Mouse (Mus musculus) midbrain, embryonic 11.5 days (tissue): ENCODE data around the gene Prr7. TPM values are rescaled to one million over a fixed set of nuclear protein-coding genes. Genes with fewer than 3 reads are reported as not detected.

Experiments used
- ATAC-seq: fragments of 200-750 bp; cut with Nextera tagmentation; 2 replicates; pipeline ENCODE4 v1.8.0; 2017; ENCODE audit warnings: moderate TSS enrichment, moderate library complexity; ENCODE audit not compliant: low FRiP score
- DNase-seq: peaks from one replicate; pipeline ENCODE4 v3.0.0; 2015; ENCODE audit warnings: low spot score; ENCODE audit errors: missing footprints
- H3K27ac ChIP-seq: fragments of 300-500 bp; sonication (generic); 2 replicates; pipeline ENCODE4 v1.5.1; 2014; ENCODE audit warnings: low read depth, low read length
- H3K27me3 ChIP-seq: fragments of 300-500 bp; sonication (generic); 2 replicates; pipeline ENCODE4 v1.6.1; 2014; ENCODE audit warnings: mild to moderate bottlenecking, low read length, moderate library complexity, mixed read lengths; ENCODE audit not compliant: control insufficient read depth, insufficient read depth
- H3K36me3 ChIP-seq: fragments of 300-500 bp; sonication (generic); 2 replicates; pipeline ENCODE4 v1.6.1; 2014; ENCODE audit warnings: mild to moderate bottlenecking, low read length, moderate library complexity, mixed read lengths; ENCODE audit not compliant: control insufficient read depth, insufficient read depth
- H3K4me1 ChIP-seq: fragments of 300-500 bp; sonication (generic); 2 replicates; pipeline ENCODE4 v1.6.1; 2014; ENCODE audit warnings: low read length; ENCODE audit not compliant: control insufficient read depth, insufficient read depth
- H3K4me2 ChIP-seq: fragments of 300-500 bp; sonication (generic); 2 replicates; pipeline ENCODE4 v1.6.1; 2014; ENCODE audit warnings: mild to moderate bottlenecking, moderate library complexity
- H3K4me3 ChIP-seq: fragments of 300-500 bp; sonication (generic); 2 replicates; pipeline ENCODE4 v1.5.1; 2014; ENCODE audit warnings: low read depth, low read length
- H3K9ac ChIP-seq: fragments of 300-500 bp; sonication (generic); 2 replicates; pipeline ENCODE4 v1.6.1; 2014; ENCODE audit warnings: low read length
- H3K9me3 ChIP-seq: fragments of 300-500 bp; sonication (generic); 2 replicates; pipeline ENCODE4 v1.6.1; 2016; ENCODE audit warnings: low read length; ENCODE audit not compliant: control insufficient read depth
- WGBS: fragments of 180-500 bp; shearing (Covaris S2); extraction: QIAGEN DNeasy Blood & Tissue Kit; methylation state at CpG from one replicate; pipeline ENCODE4 v1.1.7; 2014; 5-methylcytosine and 5-hydroxymethylcytosine counted together
- polyA plus RNA-seq: library from polyadenylated mRNA; unstranded; fragments of >200 nt; fragmentation: Nextera tagmentation; extraction: Ambion mirVana; gene quantifications from 2 replicates; pipeline ENCODE4 v1.2.1, GENCODE M21; 2014

Gene Prr7
- polyA plus RNA-seq, 1 experiment from 2014 or later, result 3.0 TPM

DNA sequence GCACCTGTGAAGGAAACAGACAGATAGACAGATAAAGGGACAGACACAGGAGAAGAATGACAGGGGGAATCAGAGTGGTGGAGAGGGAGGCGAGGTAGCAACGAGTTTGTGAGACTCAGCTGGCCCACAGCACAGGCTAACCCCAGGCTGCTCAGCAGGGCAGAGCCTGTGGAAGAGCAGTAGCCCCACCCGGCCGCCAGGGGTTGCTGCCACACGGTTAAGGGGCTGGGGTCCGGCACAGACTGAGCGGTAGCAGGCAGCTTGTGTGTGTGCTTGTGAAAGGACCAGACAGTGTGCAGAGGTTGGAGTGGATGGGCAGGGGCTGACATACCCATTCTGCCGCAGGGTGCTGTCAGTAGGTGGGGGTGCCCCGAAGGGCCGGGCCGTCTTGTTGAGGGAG, 43.8 kb downstream of the Prr7 start:
- Histone ChIP-seq H3K27ac (no peak overlapping the region), H3K36me3 (peaks cover 16% of the 10 kb centered on the region), H3K4me2 (no peak overlapping the region), H3K27me3 (no peaks in the 10 kb centered on the region), H3K9ac (no peak overlapping the region), H3K4me3 (no peak overlapping the region), H3K9me3 (no peaks in the 10 kb centered on the region), H3K4me1 (peaks cover 25% of the 10 kb centered on the region)
- DNase-seq, result no peak
- 58% methylated on average over 11 of the region's 11 CpGs for WGBS
- no peak for ATAC-seq

DNA sequence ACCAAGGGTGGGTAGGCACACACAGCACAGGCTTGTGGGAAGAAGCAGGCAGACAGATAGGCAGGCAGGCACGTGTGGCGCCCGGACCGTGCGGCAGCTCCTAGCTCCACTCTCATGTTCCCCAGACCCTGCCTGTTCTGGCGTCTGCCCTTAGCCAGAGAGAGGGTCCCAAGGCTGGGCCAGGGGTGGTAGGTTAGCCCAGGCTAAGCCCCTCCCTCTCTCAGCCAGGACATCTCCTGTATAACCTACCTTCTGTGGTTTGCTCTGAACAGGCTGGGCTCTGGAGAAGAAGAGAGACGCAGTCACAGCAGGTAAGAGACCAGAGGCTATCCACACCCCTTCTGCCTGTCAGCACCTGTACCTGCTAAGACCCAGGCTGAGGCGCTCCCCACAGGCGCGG, 44.5 kb downstream of the Prr7 start:
- H3K27ac ChIP-seq, result no peak overlapping the region
- 93% methylated on average over 10 of the region's 10 CpGs for WGBS
- no peak overlapping the region for H3K4me3 ChIP-seq
- no peaks in the 10 kb centered on the region for H3K9me3 ChIP-seq
- no peak overlapping the region for H3K9ac ChIP-seq
- H3K36me3 ChIP-seq, result peaks cover 13% of the 10 kb centered on the region
- H3K27me3 ChIP-seq, result no peaks in the 10 kb centered on the region
- no peak overlapping the region for H3K4me2 ChIP-seq
- H3K4me1 ChIP-seq, result peaks cover 25% of the 10 kb centered on the region
- no peak for DNase-seq
- no peak for ATAC-seq

DNA sequence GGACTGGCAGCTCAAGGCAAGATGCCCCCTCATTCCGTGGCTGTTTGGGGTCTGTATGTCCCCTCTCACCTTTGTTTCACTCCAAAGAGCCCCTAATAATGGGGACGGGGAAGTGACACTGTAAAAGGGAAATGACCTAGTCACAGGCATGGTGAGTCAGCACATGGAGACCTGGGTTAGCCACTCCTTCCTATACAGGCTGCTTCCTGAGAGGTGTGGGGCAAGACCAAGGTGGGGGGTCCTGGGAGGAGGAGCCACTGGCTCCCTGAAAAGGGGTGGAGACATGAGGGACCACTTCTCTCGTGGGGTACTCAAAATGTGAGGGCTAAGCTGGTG, 46.2 kb downstream of the Prr7 start:
- peak; percentile 1; the same call in 1 of the 2 replicates for ATAC-seq
- H3K36me3 ChIP-seq, result peaks cover 9% of the 10 kb centered on the region
- peak overlapping the region; percentile 53; the same call in 1 of the 2 replicates for H3K27ac ChIP-seq
- H3K27me3 ChIP-seq, result no peaks in the 10 kb centered on the region
- WGBS, result 44% methylated on average over 3 of the region's 3 CpGs
- H3K9ac ChIP-seq, result peak overlapping the region; percentile 21; the same call in 1 of the 2 replicates
- H3K4me2 ChIP-seq, result peak overlapping the region; percentile 86
- no peaks in the 10 kb centered on the region for H3K9me3 ChIP-seq
- DNase-seq, result no peak
- peaks cover 27% of the 10 kb centered on the region for H3K4me1 ChIP-seq
- H3K4me3 ChIP-seq, result no peak overlapping the region

DNA sequence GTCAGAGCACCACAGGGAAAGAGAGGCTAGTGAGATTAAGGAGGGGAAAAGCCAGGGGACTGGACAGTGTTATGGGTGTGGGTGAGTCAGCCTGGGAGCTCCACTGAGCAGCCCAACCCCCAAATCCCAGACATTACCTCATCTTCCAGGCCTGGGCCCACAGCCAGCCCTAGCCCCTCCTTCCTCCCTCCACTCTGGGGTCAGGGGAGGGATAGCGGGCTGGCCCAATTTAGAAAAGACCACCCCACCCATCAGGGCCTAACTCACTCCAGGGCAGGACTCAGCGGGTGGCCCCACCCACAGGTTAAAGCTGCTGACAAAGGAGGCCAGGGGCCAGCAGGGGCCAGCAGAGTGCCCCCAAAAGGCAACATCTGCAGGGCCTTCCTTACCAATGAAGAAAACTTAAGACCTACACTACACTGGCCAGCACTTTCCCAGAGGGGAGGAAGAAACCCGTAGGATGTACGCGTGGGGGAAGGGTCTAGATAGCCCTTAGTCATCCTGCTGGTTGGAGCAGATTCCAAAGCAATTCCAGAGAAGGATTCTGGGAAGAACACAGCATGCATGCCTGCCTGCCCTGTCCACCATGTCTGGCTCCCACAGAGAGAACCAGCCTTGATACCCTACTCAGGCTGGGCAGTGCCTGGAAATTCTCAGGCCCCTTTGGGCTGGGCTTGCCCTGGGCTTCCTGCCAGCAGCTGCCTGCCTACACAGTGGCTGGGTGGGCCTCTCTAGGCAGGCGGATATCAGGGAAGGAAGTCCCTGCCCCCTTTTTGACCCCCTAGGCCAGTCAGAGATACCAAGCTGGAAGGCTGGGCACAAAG, 46.8 kb downstream of the Prr7 start:
- H3K36me3 ChIP-seq, result peaks cover 9% of the 10 kb centered on the region
- DNase-seq (peak; percentile 92), ATAC-seq (peak; percentile 59)
- H3K27ac ChIP-seq, result peak overlapping the region; percentile 53
- no peaks in the 10 kb centered on the region for H3K27me3 ChIP-seq
- H3K4me3 ChIP-seq, result no peak overlapping the region
- peak overlapping the region; percentile 29 for H3K9ac ChIP-seq
- 15% methylated on average over 6 of the region's 6 CpGs for WGBS
- peak overlapping the region; percentile 86 for H3K4me2 ChIP-seq
- H3K4me1 ChIP-seq, result peaks cover 27% of the 10 kb centered on the region
- no peaks in the 10 kb centered on the region for H3K9me3 ChIP-seq

DNA sequence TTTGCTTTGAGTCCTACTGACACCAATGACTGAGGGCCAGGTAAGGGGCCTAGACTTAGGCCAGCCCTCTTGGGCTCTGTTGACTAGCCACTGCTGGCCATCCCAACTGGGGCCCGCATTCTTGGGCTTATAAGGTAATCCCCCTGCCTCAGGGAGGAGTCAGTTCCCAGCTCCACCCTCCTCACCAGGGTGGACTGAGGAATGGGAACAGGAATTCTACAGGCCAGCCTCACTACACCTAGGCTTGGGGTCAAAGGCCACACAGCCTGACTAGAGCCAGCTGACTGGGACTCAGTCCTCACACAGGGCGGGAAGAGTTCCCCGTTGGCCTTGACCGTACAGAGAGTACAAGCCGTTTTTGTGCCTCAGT, 47.4 kb downstream of the Prr7 start:
- H3K4me2 ChIP-seq, result peak overlapping the region; percentile 86
- peaks cover 27% of the 10 kb centered on the region for H3K4me1 ChIP-seq
- no peaks in the 10 kb centered on the region for H3K9me3 ChIP-seq
- ATAC-seq (no peak), DNase-seq (peak; percentile 87)
- H3K4me3 ChIP-seq, result no peak overlapping the region
- H3K9ac ChIP-seq, result peak overlapping the region; percentile 29; the same call in 1 of the 2 replicates
- 30% methylated on average over 5 of the region's 5 CpGs for WGBS
- H3K27me3 ChIP-seq, result no peaks in the 10 kb centered on the region
- peak overlapping the region; percentile 53; the same call in 1 of the 2 replicates for H3K27ac ChIP-seq
- H3K36me3 ChIP-seq, result peaks cover 9% of the 10 kb centered on the region

DNA sequence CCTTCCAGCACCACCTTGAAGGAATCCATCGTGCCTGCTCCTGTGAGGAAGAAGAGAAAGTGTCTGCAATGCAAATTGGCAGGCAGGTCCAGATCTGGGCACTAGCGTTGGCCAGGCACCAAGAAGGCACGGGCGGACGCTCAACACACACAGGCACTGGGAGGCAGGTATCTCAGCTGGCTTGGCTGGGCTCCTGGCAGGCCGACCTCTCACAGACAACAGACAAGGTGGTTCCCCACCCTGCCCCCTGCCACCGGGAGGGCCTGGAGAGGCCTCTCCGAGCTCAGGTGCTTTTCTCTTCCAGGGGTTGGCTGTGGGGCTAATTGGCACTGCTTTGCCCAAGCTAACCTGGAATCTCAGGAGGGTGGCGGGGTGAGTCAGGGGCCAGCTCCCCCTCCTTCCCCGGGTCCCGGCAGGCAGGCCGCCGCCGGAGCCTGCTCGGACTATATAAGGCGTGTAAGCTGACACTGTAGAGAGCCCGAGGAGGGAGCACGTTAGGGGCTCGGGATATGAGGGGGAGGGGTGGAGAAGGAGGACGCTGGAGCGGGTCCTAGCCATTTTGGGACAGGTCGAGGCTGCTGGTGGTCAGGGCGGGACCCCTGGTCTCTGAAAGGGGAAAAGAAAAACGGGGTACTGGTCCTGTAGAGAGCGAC, 48.4 kb downstream of the Prr7 start:
- Histone ChIP-seq H3K9ac (peak overlapping the region; percentile 80), H3K4me2 (peak overlapping the region; percentile 86), H3K4me1 (peaks cover 27% of the 10 kb centered on the region), H3K27me3 (no peaks in the 10 kb centered on the region), H3K27ac (no peak overlapping the region), H3K9me3 (no peaks in the 10 kb centered on the region), H3K36me3 (peaks cover 4% of the 10 kb centered on the region; the same call in 1 of the 2 replicates), H3K4me3 (peak overlapping the region; percentile 78)
- 5% methylated on average over 24 of the region's 25 CpGs for WGBS
- DNase-seq (peak; percentile 92), ATAC-seq (peak; percentile 57)

DNA sequence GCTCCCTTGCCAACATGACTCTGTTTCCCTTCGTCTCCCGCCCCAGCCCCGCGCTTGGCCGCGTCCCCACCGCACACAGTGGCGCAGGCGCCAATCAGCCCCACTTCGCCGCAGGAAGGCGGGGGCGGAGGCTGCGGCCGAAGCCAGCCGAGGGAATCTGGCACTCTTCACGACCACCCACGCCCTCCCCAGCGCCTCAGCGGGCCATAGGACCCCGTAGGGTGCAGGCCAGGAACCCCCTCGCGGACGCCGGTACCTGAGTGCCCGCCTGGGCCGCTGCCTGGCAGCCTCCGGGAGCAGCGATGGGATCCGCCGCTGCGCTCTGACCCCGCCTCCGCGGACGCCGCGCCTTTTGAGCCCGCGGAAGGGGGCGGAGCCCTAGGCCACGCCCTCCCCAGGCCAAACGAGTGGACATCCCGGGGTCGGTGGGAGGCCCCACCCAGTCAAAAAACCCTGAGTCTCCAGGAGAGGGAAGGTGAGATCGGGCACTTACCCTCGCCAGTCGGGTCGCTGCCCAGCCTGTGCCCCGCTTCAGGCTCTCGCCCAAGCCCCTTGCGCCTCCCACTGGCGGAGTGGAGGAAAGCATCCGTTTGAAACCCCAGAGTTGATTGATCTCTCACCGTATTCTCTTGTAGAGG, 49.2 kb downstream of the Prr7 start, which contains the start of gene Pdlim7:
TSS of gene Pdlim7 (minus strand) at position 566 of the 638 bp plus-strand sequence.
- ATAC-seq, result peak; percentile 83
- H3K4me1 ChIP-seq, result peaks cover 27% of the 10 kb centered on the region
- under 1% methylated on average over 55 of the region's 55 CpGs for WGBS

DNA sequence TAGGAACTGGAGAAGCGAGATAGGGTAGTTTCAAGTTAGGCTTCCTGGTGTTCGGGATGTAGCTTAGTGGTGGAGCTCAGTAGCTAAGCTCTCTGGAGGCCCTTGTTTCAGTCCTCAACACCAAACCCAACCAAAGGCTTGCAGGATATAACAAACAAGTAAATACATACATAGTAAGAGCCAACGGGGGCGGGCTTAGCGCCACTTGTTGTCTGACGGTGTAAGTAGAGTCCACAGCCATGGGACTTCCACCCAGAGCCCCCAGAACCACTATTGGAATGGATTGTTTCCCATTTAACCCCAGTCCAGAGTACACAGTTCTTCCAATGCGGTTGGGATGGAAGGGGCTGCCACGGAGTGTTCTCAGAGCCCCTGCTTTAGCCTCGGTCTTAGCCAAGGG, 49.8 kb downstream of the Prr7 start:
- peak overlapping the region; percentile 78 for H3K4me3 ChIP-seq
- no peak overlapping the region for H3K27ac ChIP-seq
- DNase-seq (no peak), ATAC-seq (no peak)
- H3K36me3 ChIP-seq, result no peaks in the 10 kb centered on the region
- peaks cover 27% of the 10 kb centered on the region for H3K4me1 ChIP-seq
- no peaks in the 10 kb centered on the region for H3K27me3 ChIP-seq
- 35% methylated on average over 9 of the region's 9 CpGs for WGBS
- no peaks in the 10 kb centered on the region for H3K9me3 ChIP-seq
- peak overlapping the region; percentile 80; the same call in 1 of the 2 replicates for H3K9ac ChIP-seq
- peak overlapping the region; percentile 86 for H3K4me2 ChIP-seq

More for the DNA sequence above, 49.2 kb downstream of the Prr7 start, which contains the start of gene Pdlim7:
- Histone ChIP-seq H3K27me3 (no peaks in the 10 kb centered on the region), H3K9ac (peak within 1 kb of the TSS; percentile 80), H3K9me3 (no peaks in the 10 kb centered on the region), H3K36me3 (0 out of 2 replicates have a peak, but pooled peaks cover 4% of the 10 kb centered on the region), H3K4me2 (peak within 1 kb of the TSS; percentile 86), H3K4me3 (peak within 1 kb of the TSS; percentile 78), H3K27ac (peak within 1 kb of the TSS; percentile 38; the same call in 1 of the 2 replicates)
- DNase-seq, result peak; percentile 99
